Mouse (Mus musculus) testis, adult 2 months (tissue): ENCODE measurements at regions not wholly inside any gene's neighbourhood (a gene's known extent, or its start where the extent isn't known, plus 50 kb on each side); places are given as distances from the start of the nearest gene placed in this dataset.

Experiments
- H3K27ac ChIP-seq: fragments of 200-500 bp; 2 replicates; pipeline ENCODE4 v1.5.1; 2012; ENCODE audit warnings: low read depth, low read length; ENCODE audit not compliant: control insufficient read depth, insufficient read depth
- H3K27me3 ChIP-seq: fragments of 200-500 bp; 2 replicates; pipeline ENCODE4 v1.6.1; 2012; ENCODE audit warnings: mild to moderate bottlenecking, low read length, moderate library complexity; ENCODE audit not compliant: control insufficient read depth, insufficient read depth
- H3K36me3 ChIP-seq: fragments of 200-500 bp; 2 replicates; pipeline ENCODE4 v1.6.1; 2012; ENCODE audit warnings: mild to moderate bottlenecking, low read length; ENCODE audit not compliant: control insufficient read depth, insufficient read depth
- H3K4me1 ChIP-seq: fragments of 200-500 bp; 2 replicates; pipeline ENCODE4 v1.6.1; 2012; ENCODE audit warnings: low read length; ENCODE audit not compliant: control insufficient read depth, insufficient read depth
- H3K4me3 ChIP-seq: fragments of 200-500 bp; 2 replicates; pipeline ENCODE4 v1.5.1; 2012; ENCODE audit warnings: low read depth, mild to moderate bottlenecking, low read length, moderate library complexity, mixed read lengths; ENCODE audit not compliant: control insufficient read depth
- CTCF ChIP-seq: fragments of 200-500 bp; IDR thresholded peaks from 2 replicates; pipeline ENCODE4 v1.5.1; 2012; ENCODE audit warnings: low read depth, mild to moderate bottlenecking, inconsistent platforms, low read length, moderate library complexity; ENCODE audit not compliant: control insufficient read depth, insufficient read depth, insufficient replicate concordance
- POLR2A ChIP-seq: fragments of 200-500 bp; IDR thresholded peaks from 2 replicates; pipeline ENCODE4 v1.6.1; 2012; ENCODE audit warnings: low read depth, mild to moderate bottlenecking, inconsistent platforms, low read length, moderate library complexity; ENCODE audit not compliant: control insufficient read depth

GRCm38 (mm10) chr12:45686765-45687164 lies 612.3 kb upstream of the Stxbp6 start:
- Histone ChIP-seq H3K27ac (no peak overlapping the region), H3K27me3 (no peaks in the 10 kb centered on the region), H3K4me3 (no peak overlapping the region)

GRCm38 (mm10) chr12:45672361-45672760 lies 597.9 kb upstream of the Stxbp6 start:
- H3K4me1 ChIP-seq, result no peaks in the 10 kb centered on the region
- H3K36me3 ChIP-seq, result no peaks in the 10 kb centered on the region
- TF ChIP-seq CTCF (no peak), POLR2A (no peak)
- H3K27ac ChIP-seq, result no peak overlapping the region
- H3K4me3 ChIP-seq, result no peak overlapping the region
- no peaks in the 10 kb centered on the region for H3K27me3 ChIP-seq

More at GRCm38 (mm10) chr12:45686765-45687164, 612.3 kb upstream of the Stxbp6 start:
- Histone ChIP-seq H3K4me1 (no peaks in the 10 kb centered on the region), H3K36me3 (no peaks in the 10 kb centered on the region)
- TF ChIP-seq CTCF (no peak), POLR2A (no peak)

- TF ChIP-seq POLR2A (no peak), CTCF (no peak)
- H3K36me3 ChIP-seq, result no peaks in the 10 kb centered on the region
- no peaks in the 10 kb centered on the region for H3K4me1 ChIP-seq
- no peak overlapping the region for H3K4me3 ChIP-seq
- H3K27me3 ChIP-seq, result no peaks in the 10 kb centered on the region
- H3K27ac ChIP-seq, result no peak overlapping the region
These were observed 597.0 kb upstream of the Stxbp6 start for GRCm38 (mm10) chr12:45671554-45671948.

GRCm38 (mm10) chr12:45670874-45671553 lies 596.5 kb upstream of the Stxbp6 start:
- Histone ChIP-seq H3K27ac (no peak overlapping the region), H3K36me3 (no peaks in the 10 kb centered on the region), H3K4me1 (no peaks in the 10 kb centered on the region), H3K27me3 (no peaks in the 10 kb centered on the region), H3K4me3 (no peak overlapping the region)
- TF ChIP-seq CTCF, result no peak
- TF ChIP-seq POLR2A, result no peak

- Histone ChIP-seq H3K36me3 (no peaks in the 10 kb centered on the region), H3K4me3 (no peak overlapping the region), H3K4me1 (no peaks in the 10 kb centered on the region), H3K27ac (no peak overlapping the region), H3K27me3 (no peaks in the 10 kb centered on the region)
- TF ChIP-seq CTCF, result no peak
- TF ChIP-seq POLR2A, result no peak
These were observed 595.9 kb upstream of the Stxbp6 start for GRCm38 (mm10) chr12:45670246-45670873.

- no peak overlapping the region for H3K4me3 ChIP-seq
- H3K4me1 ChIP-seq, result no peaks in the 10 kb centered on the region
- no peak for TF ChIP-seq POLR2A
- H3K27ac ChIP-seq, result no peak overlapping the region
- no peaks in the 10 kb centered on the region for H3K36me3 ChIP-seq
- no peaks in the 10 kb centered on the region for H3K27me3 ChIP-seq
These were observed 585.1 kb upstream of the Stxbp6 start for GRCm38 (mm10) chr12:45659612-45660011.

GRCm38 (mm10) chr12:45656574-45656973 lies 582.1 kb upstream of the Stxbp6 start:
- no peak overlapping the region for H3K4me3 ChIP-seq
- TF ChIP-seq POLR2A (no peak), CTCF (no peak)
- no peak overlapping the region for H3K27ac ChIP-seq
- H3K27me3 ChIP-seq, result no peaks in the 10 kb centered on the region
- no peaks in the 10 kb centered on the region for H3K4me1 ChIP-seq
- no peaks in the 10 kb centered on the region for H3K36me3 ChIP-seq
